Mouse (Mus musculus) retina, postnatal 1 day (tissue): ENCODE measurements around the gene Nt5c3.
"Not testable (repeated sequence)": the region's sequence is repeated elsewhere in the genome, so short reads cannot be mapped to it uniquely, and the experiment has no call there.

ENCODE experiments used
- DNase-seq: peaks from one replicate; pipeline ENCODE4 v3.0.0-alpha.2; 2012

Gene Nt5c3

DNA sequence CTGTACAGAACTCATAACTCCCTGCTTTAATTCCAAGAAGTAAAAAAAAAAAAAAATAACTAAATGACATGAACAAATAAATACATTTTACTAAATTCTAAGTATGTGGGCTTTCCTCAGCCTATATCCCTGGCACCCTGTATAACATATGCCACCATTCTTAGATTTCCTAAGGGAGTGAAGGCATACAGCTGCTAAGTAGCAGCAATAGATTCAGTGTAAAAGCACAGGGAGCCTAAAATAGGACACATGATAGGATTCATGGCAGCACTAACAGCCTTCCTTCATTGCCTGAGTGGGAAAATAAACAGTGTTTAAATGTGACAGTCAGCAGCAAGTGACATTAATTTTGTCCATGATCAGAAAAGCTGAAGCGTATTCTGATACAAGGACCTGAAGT is 19.4 kb downstream of the Nt5c3 start:
- no peak for DNase-seq

DNA sequence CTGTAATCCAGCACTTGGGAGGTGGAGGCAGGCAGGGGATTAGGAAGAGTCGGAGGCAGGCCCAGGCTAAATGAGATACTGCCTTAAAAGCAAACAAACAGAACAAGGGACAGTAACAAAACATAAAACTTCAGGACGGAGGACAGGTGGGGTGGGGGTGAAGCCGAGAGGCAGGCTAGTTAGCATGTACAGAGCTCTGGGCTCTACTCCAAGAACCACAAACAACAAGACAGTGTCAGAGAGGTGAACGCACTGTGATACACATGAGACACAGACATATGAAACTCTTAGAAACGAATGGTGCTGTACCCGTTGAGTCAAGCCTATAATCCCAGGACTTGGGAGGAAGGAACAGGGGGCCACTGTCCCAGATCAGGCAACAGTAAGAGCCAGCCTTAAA is 19.9 kb downstream of the Nt5c3 start:
- DNase-seq: no peak

DNA sequence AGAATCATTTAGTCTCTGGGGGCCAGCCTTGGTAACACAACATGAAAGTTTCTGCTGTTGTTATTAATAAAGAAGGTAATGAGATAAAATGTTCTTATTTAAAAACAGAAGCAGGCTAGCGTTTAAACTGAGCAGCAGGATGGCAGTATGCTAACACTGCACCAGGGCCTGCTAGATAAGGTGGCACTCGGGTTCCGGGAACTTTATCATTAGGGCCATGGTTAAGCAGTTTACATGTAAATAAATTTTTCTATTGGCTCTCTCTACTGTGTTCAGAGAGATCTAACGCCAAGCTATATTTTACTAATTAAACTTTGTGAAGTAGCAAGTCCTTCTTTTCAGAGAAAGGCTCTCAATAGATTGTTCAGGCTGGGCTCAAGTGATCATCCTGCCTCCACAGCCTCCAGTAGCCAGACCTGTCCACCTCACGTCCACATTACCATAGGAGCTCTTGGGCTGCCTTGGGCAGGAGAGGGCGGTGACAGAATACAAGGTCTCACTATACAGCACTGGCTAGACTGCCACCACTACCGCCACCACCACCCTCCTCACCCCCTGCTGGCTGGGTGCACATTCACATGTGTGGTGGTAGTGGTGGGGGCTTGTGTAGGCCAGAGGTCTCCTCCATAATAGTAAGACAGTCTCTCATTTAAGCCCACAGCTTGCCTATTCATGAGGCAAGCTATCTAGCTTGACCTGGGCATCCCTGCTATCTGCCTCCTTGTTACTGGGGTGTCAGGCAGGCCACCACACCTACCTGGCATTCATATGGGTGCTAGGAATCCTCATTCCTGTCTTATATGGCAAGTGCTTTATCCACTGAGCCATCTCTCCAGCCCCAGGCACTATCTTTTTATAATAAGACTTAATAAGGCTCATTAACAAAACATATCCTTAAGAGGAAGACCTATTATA is 20.9 kb downstream of the Nt5c3 start:
- no peak for DNase-seq

DNA sequence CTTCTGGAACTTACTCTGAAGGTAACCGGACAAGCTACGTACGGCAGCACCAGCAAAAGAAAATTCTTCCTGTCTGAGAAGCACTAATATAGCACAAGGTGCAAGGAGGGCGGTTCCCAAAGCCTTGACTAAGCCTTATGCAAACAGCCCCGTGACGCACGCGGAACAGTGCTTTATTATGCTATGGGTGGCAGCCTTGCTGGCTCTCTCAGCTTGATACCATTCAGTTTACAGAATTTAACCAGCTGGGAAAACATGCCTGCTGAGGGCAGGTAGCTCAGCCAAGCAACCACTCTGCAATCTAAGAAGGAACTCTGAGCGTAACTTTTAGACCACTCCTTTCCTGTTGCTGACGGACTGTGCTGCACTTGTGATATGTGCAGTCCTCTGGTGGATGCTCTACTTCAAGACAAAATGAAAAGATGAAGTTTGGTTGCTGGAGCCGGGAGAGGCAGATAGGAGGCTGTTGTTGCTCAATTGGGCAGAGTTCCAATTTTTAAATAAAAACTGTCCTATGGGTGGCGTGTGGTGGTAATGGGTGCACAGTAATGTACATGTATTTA is 21.8 kb downstream of the Nt5c3 start:
- DNase-seq: no peak

DNA sequence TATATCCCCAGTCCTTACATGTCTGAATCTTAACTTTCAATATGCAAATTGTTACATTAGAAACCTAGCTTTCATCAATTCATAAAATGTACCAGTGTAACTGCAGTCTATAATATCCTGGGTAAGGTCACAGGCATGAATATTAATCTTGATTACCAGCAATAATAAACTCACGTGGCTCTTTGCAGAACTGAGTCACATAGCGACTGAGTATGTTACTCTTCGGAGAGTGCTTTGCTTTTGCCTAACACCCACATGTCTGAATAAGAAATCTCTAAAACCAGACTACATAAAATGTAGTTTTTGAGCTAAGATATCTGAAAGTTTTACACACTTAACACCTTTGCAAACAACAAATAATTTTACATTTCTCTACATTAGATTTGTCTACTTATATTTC is 22.4 kb downstream of the Nt5c3 start:
- DNase-seq: no peak

DNA sequence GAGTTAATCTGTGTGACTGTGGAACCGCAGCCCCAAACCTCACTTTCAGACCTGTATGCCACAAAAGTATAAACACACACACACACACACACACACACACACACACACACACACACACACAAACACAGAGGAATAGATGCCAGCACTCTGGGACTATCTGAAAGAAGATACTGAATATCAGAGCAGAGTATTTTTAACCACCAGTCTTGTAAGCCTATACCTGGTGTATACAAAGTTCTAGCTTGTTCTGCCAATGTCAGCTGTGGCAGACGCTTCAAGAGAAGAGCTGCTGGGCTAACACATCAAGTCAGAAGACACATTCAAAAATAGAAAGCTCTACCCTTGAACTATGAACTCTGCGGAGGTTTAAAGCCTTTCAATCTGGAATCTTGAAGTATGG is 24.1 kb downstream of the Nt5c3 start:
- DNase-seq: no peak

DNA sequence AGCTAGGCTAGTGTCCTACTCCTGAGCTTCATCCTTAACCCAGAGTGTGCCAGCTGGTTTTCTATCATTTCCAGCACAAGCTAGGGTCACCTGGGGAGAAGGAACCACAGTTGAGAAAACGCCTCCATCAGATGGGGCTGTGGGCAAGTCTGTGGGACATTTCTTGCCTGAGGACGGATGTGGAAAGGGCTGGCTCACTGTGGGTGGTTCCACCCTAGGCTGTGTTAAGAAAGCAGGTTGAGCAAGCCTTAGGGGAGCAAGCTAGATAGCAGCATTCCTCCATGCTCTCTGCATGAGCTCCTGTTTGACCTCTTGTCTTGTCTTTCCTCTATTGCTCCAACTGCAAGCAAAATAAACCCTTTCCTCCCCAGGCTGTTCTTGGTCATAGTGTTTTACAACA is 33.0 kb downstream of the Nt5c3 start:
- DNase-seq: no peak

DNA sequence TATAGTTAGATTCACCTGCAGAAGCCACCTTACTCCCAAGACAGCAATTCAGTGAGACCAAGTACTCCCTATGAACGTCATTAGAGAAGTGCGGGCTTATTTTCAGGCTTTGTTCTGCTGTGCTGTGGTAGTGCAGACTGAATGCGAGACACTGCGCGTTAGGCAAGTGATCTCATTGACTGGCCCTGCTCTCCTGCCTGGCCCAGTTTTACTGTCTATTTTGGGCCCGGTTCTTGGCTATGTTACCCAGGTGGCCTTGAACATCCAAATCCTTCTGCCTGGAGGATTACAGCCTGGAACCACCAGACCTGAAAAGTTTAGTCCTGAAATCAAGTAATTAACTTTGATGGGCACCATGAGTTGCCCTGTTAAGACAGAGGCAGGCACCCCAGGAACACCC is 35.2 kb downstream of the Nt5c3 start:
- DNase-seq: no peak

DNA sequence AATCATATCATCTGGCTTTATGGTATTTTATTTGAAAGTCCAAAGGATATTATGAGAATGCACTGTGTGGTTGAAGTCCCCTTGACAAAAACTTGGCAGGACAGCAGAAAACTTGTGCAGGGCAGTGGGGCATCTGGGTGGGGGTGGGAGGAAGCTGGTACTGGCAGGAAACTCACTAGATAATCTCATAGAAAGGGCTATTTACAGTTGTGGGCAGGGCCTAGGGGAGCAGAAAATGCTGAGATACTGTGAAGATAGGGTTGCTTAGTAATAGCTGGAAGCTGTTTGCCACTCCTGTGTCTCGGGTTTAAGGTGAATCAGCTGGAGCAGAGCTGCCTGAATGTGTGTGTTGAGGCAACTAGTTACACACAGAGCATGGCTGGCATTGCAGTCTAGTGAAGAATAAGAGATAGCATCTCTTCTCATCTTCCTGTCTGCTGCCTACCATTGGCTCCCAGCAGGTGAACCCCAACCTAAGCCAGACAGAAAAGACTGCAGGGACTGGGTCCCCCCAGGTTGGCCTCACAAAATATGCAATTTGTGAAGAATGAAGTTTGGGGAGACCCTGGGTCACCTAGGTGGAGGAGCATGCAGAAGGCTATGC is 44.3 kb downstream of the Nt5c3 start:
- no peak for DNase-seq

DNA sequence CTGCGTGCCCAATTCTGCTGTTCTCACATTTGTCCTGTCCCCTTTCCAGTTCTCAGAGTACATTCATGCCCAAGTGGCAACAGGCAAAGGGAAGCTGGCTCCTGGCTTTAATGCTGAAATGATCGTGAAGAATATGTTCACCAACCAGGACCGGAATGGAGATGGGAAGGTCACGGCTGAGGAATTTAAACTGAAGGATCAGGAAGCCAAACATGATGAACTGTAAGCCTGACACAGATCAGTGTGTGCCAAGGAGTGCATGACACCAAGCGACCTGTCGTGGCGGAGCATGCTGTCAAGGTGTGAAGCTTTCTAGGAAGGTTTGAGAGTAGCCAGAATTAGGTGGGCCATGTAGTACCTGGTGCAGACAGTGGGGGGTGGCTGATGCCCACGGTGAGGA is 45.7 kb downstream of the Nt5c3 start:
- no peak for DNase-seq

DNA sequence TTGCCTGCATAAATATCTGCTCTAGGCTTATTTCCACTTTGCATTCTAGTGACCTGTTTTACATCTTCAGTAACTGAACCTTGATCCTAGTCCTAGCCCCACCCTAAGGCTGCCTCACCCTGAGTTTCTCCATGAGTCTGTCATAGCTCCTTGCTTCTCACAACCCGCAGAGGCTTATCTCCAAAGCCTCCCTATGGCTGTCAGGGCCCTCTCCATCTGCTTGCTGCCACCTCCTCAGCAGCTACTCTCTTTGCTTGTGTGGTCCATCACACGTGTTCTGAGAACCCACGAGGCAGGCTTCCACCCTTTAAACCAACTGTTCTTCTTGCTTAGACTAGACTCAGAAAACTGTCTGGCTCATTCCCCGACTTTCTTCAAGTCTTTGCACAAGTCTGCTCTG is 46.9 kb downstream of the Nt5c3 start:
- DNase-seq: no peak

DNA sequence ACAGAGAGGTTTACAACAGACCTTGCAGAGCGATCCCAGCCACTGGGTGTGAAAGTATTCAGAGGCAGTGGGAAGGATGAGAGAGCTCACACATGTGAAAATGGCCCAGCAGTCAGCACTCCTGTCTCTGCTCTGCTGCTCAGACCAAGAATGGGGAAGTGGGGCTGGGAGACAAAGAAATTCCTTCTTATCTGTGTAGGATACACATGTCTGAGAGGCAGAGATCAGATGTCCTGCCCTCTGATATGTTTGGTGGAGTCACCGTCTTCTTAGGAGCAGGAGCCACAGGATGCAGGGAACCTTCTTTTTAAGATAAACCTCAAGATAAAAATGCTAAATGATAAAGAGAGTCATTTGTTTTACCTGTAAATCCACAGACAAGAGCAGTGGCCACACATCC is 53.7 kb downstream of the Nt5c3 start:
- no peak for DNase-seq

DNA sequence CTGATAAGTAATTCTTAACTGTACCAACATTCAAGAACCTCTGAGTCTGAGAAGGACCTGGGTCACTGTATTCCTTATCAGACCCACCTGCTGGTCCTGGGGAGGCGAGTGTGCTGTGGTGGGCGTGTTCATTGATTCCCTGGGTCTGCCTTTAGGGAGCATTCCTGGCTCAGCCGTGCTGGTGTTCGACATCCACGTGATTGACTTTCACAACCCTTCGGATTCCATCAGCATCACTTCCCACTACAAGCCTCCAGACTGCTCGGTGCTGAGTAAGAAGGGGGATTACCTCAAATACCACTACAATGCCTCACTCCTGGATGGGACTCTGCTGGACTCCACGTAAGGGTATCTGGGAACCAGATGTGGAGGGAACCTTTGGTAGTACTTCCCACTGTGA is 55.2 kb downstream of the Nt5c3 start:
- no peak for DNase-seq

DNA sequence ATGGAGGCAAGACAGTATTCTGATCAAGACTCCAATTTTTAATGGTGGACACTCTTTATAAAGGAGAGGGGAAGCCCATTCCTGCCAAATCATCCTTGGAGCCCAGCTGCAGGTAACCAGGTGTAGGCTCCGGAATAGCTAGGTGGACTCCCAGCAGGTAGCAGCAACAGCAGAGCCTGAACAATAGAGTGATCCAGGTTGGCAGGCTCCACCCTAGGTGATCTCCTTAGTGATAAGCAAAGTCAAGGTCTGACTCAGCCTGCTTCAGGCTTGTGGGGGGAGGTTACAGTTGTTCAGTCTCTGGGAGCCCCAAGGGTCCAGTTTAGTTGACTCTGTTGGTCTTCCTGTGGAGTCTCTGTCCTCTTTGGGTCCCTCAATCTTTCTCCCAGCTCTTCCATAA is 56.8 kb downstream of the Nt5c3 start:
- DNase-seq: not testable (repeated sequence)

DNA sequence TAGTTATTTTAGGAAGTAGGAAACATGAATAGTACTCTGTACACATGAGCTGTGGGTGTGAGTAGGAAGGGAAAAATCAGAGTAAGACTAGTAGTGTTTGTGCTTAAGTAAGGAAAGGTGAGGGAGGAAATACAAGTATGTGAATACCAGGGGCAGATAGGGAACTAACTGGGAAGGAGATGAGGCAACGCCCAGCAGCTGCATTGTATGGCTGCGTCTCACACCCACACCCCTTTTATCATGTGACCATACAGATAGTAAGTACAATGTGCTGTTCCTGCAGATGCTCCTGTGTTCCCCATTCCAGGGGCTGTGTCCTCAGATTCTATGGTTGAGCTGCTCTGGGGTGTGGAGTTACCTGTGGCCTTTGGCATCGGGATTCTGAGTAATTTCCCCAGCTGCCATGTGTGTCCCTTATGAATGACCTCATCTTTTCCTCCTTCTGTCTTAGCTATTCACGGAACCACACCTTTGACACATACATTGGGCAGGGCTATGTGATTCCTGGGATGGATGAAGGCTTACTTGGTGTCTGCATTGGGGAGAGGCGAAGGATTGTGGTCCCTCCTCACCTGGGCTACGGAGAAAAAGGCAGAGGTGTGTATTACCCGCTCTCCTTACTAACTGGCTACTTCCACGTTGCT is 63.4 kb downstream of the Nt5c3 start:
- DNase-seq: no peak

DNA sequence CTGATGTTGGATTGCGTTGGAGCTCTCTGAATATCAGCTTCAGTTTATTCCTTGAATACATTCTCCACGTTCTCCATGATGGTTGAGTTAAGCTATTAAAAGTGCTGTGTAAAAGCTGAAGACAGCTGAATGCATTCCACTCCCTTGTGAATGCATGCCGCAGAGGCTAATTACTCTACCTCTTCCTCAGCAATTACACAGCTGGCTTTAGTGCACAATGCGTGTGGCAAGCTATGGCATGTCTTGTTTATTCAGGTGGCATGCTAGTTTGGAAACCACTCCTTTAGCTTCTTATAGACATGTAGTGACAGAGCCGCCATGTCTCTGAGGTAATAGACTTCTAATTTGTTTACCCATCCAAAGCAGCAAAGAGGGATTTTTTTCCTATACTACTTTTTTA is 67.0 kb downstream of the Nt5c3 start:
- no peak for DNase-seq

DNA sequence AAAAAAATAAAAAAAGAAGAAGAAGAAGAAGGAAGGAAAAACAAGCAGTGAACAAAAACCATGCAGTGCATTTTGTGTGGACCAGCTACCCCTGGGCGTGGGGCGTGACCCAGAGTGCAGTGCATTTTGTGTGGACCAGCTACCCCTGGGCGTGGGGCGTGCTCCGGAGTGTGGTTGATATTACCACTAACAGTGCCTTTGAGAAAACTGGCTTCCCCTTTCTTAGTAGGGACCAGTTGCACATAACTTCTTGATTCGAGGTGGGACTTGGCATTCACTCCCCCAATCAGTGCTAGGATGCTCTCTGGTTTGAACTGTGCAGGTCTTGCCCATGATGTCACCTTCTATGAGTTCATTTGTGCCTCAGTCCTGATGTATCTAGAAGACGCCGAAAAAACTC is 68.9 kb downstream of the Nt5c3 start:
- no peak for DNase-seq

DNA sequence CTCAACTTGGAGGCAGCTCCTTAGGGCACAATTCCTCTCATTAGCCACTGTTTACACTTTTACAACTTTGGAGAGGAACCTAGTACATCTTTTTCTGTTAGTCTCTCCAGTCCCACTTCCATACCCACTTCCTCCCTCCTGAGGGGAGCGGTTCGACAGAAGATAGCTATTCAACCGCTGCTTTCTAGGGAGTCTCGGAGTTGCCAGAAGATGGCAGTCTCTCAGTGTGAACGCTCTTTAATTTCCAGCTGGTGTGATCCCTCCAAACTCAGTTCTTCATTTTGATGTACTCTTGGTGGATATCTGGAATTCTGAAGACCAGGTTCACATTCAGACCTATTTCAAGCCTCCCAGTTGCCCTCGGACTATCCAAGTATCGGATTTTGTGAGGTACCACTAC is 73.4 kb downstream of the Nt5c3 start:
- peak; percentile 5 for DNase-seq

DNA sequence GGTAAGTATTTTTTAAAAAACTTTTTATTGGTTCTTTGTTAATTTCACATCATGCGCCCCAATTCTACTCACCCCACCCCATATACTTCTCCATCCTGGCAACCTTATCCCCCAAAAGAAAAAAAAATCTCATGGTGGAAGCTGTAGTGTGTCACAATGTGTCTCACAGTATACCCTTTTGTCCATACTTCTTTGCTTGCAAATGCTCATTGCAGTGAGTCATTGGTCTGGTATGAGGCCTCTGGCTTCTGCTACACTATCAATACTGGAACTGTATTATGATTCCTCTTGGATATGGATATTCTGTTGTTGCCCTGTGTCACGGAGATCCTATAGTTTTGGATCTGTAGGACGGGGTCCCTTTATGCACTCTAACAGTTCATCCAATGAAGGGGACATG is 74.8 kb downstream of the Nt5c3 start:
- DNase-seq: no peak

DNA sequence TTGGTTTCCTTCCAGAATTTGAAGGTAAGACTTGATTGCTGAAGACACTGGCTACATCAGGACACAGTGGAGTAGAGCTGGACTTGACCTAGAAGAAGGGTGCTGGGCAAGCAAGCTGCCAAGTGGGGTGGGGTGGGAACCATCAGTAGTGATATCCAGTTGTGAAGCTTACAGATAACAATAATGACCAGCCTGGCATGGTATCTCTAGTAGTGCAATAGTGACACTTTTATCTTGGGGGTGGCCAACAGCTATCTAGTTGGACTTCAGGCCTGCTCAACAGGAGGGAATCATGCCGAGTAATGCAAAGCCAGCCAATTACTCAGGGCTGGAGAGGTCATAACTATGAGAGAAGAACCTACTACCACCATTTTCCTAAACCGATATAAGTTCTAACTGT is 79.4 kb downstream of the Nt5c3 start:
- no peak for DNase-seq

DNA sequence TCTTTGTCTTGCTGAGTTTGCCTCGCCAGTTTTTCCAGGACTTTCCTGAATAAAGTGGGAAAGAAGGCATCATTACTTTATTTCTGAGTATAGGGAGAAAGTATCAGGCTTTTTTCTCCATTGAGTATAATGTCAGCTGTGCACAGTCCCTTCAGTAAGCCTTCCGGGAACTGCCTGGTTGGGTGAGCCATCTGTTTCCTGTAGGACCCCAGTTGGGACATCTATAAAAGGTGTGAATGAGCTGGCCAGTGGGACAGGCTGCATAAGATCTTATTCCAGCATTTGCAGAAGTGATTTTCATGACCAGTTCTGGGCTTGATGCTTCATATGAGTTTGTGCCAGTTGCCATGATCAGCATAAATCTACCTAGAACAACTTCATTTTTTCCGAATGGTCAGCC is 80.5 kb downstream of the Nt5c3 start:
- DNase-seq: no peak

DNA sequence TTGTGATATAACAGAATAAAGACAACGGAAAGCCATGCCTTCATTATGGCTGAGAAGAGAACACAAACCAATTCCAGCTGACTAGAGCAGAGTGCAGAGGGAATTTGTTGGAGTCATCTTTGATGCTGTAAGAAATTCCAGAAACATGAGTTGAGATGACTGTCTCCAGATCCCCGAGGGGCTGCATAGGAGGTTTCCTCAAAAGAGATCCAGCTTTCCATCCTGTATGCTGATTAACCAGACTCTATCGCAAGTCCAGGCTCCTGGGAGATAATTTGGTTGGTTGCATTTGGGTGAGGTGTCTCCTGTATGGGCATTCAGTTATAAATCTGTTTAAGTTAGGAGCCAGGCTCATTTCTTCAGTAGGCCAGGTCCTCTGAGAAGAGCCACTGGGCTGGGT is 86.1 kb downstream of the Nt5c3 start:
- DNase-seq: no peak

DNA sequence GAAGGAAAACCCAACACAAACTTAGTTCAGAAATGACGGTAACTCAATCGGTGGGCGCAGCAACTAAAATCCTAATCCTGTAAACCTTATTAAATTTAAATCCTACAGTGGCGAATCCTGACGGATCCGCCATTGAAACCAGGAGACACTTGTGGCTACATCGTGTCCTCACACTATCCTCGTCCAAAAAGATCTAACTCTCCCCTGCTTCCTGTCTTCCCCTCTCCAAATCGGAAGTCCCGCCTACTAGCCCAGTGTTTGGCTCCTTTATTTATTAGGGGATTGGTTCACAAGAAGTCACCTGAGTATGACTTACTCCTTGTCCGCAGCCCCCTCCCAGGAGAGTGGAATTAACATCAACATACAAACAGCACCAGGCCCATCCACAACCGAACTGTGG is 86.6 kb downstream of the Nt5c3 start:
- no peak for DNase-seq

DNA sequence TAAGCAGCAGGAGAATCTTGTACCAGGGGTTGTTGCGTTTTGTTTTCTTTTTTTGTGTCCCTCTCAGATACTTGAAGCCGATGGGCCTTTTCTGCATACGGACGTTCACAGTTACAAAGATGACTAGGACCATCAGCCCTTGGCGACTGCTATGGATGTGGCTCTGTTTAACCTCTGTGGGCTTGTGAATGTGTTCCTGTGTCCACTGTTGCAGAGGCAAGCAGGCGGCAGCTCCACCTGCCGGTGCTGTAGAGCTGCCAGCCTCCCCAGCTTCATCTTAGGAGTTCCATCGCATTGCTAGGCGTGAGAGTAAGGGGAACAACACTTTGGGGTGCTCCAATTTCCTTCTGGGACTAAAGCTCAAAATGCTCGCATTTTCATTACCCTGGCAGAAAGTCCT is 88.2 kb downstream of the Nt5c3 start:
- no peak for DNase-seq
